Comparison of ENCODE assay signal across 8 mouse cellular contexts in the genomic region with DNA sequence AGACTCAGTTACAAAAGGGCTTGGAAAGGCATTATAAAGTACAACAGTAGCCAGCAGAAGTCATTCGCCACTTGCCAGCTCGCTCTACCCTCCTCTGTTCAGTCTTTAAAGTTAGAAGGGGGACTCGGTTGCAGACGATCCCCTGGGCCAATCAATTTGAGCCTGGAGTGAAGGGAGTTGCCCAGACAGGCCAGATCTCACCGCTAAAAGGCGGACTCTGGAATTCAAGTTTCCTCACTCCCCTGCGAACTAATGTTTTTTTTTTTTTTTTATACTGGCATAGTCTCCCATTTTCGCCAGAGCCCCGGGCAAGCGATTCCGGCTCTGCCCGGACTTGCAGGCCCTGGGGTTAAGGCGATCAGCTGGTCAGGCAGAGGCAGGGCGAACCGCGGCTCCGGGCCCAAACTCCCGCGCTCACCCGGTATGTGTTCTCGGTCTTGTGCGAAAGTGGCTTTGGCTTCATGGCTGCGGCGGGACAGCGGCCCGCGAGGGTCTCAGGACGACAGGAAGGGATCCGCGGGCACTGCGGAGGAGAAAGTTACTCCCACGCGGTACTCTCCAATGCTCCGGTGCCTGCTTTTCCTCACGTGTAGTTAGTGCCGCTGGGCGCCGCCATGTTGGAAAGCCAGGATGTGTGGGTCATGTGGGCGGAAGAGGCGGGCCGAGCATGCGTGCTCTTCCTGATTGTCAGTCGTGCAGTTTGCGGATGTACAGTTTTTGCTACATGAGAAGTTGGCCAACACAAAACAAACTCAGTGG. TPM values are rescaled to one million over a fixed set of nuclear protein-coding genes. Genes with fewer than 3 reads are reported as not detected.
DNase-seq lines count a peak whose midpoint lies in the region; ATAC-seq lines count a peak whose summit lies in the region.

TSS of gene Utp20 (minus strand) at position 617 of the 759 bp plus-strand sequence.

- ATAC-seq in hindbrain, embryonic 12.5 days (ENCODE audit: low FRiP score) = peak; percentile 99

- H3K36me3 ChIP-seq in hindbrain, embryonic 12.5 days = peaks cover 22% of the 10 kb centered on the region; the same call in 1 of the 2 replicates

- peak within 1 kb of the TSS; percentile 50 for H3K9ac ChIP-seq in hindbrain, embryonic 12.5 days

- H3K27ac ChIP-seq in hindbrain, embryonic 12.5 days = no peak within 1 kb of the TSS

- H3K4me1 ChIP-seq in hindbrain, embryonic 12.5 days = peaks cover 8% of the 10 kb centered on the region

- under 1% methylated on average over 44 of the region's 44 CpGs for WGBS in hindbrain, embryonic 12.5 days

- H3K4me3 ChIP-seq in hindbrain, embryonic 12.5 days = peak within 1 kb of the TSS; percentile 84

- no peaks in the 10 kb centered on the region for H3K27me3 ChIP-seq in hindbrain, embryonic 12.5 days

- no peaks in the 10 kb centered on the region for H3K9me3 ChIP-seq in hindbrain, embryonic 12.5 days (replicated peaks)

- peak; percentile 87 for DNase-seq in Muller cell, postnatal 12 days (ENCODE audit: inconsistent ontology term)
- peak; percentile 76 for DNase-seq in cerebellum, adult 9-11 months
- peak; percentile 77 to 82 for DNase-seq in frontal cortex, postnatal 10 days (ENCODE audit: low spot score in 2 of 2)
- peak; percentile 81 to 83 for DNase-seq in layer of hippocampus, postnatal 14 days (ENCODE audit: low spot score in 2 of 2)
- peak; percentile 79 for DNase-seq in lung, postnatal 14 days
- DNase-seq in retina, adult 2 months (ENCODE audit: low read depth, low spot score) = peak; percentile 74
- peak; percentile 65 to 75 for DNase-seq in thymus, postnatal 36 days

- peak within 1 kb of the TSS; percentile 72 for H3K4me2 ChIP-seq in hindbrain, embryonic 12.5 days (replicated peaks)

RNA-seq across cellular contexts. Expression of gene Utp20, which starts in this region (rescaled TPM):
- 15.8 and 20.0 TPM in 2 replicates for polyA plus RNA-seq in hindbrain, embryonic 12.5 days (2016; fragmentation: Nextera tagmentation; extraction: Ambion mirVana)
- 10 to 100 TPM; 20.0 to 23.1 TPM for total RNA-seq in layer of hippocampus, postnatal 14 days (2021)
